8 mouse cellular contexts compared by ENCODE assay signal in genomic region chr8:107403038-107403781, GRCm38 (mm10). TPM values are rescaled to one million over a fixed set of nuclear protein-coding genes. Genes with fewer than 3 reads are reported as not detected.
A peak's percentile ranks its signal among the peaks of the same experiment; 100 is the strongest.
DNase-seq lines count a peak whose midpoint lies in the region; ATAC-seq lines count a peak whose summit lies in the region.

Nqo1 (minus strand) TSS chr8:107403206.

- WGBS in hindbrain, embryonic 11.5 days, result 18% methylated on average over 22 of the region's 22 CpGs
- WGBS in lung, embryonic 16.5 days, result 10% methylated on average over 22 of the region's 22 CpGs

- no peaks in the 10 kb centered on the region for H3K9me3 ChIP-seq in hindbrain, embryonic 11.5 days (ENCODE audit: control insufficient read depth, low read length)
- H3K9me3 ChIP-seq in lung, embryonic 16.5 days (ENCODE audit: control insufficient read depth, low read length), result no peaks in the 10 kb centered on the region

- H3K4me2 ChIP-seq in hindbrain, embryonic 11.5 days (replicated peaks; ENCODE audit: low read depth, low read length), result peak within 1 kb of the TSS; percentile 44
- H3K4me2 ChIP-seq in lung, embryonic 16.5 days (ENCODE audit: low read depth, low read length), result peak within 1 kb of the TSS; percentile 56

- DNase-seq in NIH3T3 (ENCODE audit: low read depth), result peak; percentile 98
- peak; percentile 74 for DNase-seq in cerebellum, postnatal 10 days
- peak; percentile 55 to 67 for DNase-seq in frontal cortex, postnatal 10 days (ENCODE audit: low spot score in 2 of 2)
- peak; percentile 80 for DNase-seq in hindbrain, embryonic 11.5 days (ENCODE audit: low spot score)
- DNase-seq in layer of hippocampus, adult 9-11 months, result peak; percentile 69
- DNase-seq in ovary, adult 18-20 months (ENCODE audit: low spot score), result peak; percentile 86
- DNase-seq in thymus, postnatal 0 days (ENCODE audit: low spot score), result peak; percentile 48

- no peaks in the 10 kb centered on the region for H3K27me3 ChIP-seq in hindbrain, embryonic 11.5 days (ENCODE audit: control insufficient read depth, insufficient read depth, low read length)
- no peaks in the 10 kb centered on the region for H3K27me3 ChIP-seq in lung, embryonic 16.5 days (ENCODE audit: control insufficient read depth, insufficient read depth, low read depth, low read length)

- H3K4me3 ChIP-seq in hindbrain, embryonic 11.5 days (ENCODE audit: low read depth, low read length), result peak within 1 kb of the TSS; percentile 15
- peak within 1 kb of the TSS; percentile 41 for H3K4me3 ChIP-seq in lung, embryonic 16.5 days (ENCODE audit: low read length)

- ATAC-seq in hindbrain, embryonic 11.5 days (ENCODE audit: low FRiP score), result peak; percentile 90
- ATAC-seq in lung, embryonic 16.5 days (ENCODE audit: low read depth), result peak; percentile 99

- no peak within 1 kb of the TSS; the same call in 1 of the 2 replicates for H3K9ac ChIP-seq in hindbrain, embryonic 11.5 days (ENCODE audit: low read depth, low read length)
- peak within 1 kb of the TSS; percentile 12 for H3K9ac ChIP-seq in lung, embryonic 16.5 days (ENCODE audit: low read length)

- H3K4me1 ChIP-seq in hindbrain, embryonic 11.5 days (replicated peaks; ENCODE audit: control insufficient read depth, insufficient read depth, low read length), result no peaks in the 10 kb centered on the region; the same call in 1 of the 2 replicates
- peaks cover 10% of the 10 kb centered on the region for H3K4me1 ChIP-seq in lung, embryonic 16.5 days (replicated peaks; ENCODE audit: control insufficient read depth, insufficient read depth, low read length)

- H3K36me3 ChIP-seq in hindbrain, embryonic 11.5 days (ENCODE audit: control insufficient read depth, insufficient read depth, low read length), result no peaks in the 10 kb centered on the region
- H3K36me3 ChIP-seq in lung, embryonic 16.5 days (ENCODE audit: control insufficient read depth, insufficient read depth, low read length), result no peaks in the 10 kb centered on the region

- H3K27ac ChIP-seq in hindbrain, embryonic 11.5 days (ENCODE audit: low read depth, low read length), result no peak within 1 kb of the TSS
- peak within 1 kb of the TSS; percentile 29; the same call in 1 of the 2 replicates for H3K27ac ChIP-seq in lung, embryonic 16.5 days (ENCODE audit: low read length)

RNA-seq across cellular contexts. Expression of gene Nqo1, which starts in this region (rescaled TPM):
- polyA plus RNA-seq in hindbrain, embryonic 11.5 days (2014; fragmentation: Nextera tagmentation; extraction: Ambion mirVana), result 5.5 and 7.7 TPM in 2 replicates
- 14.5 and 15.3 TPM in 2 replicates for polyA plus RNA-seq in lung, embryonic 16.5 days (2015; fragmentation: Nextera tagmentation; extraction: Ambion mirVana)
- 140 and 157 TPM in 2 replicates for polyA plus RNA-seq in thymus, postnatal 0 days (2015; fragmentation: Nextera tagmentation; extraction: Ambion mirVana)

Comparison
In these comparisons a context has a peak if more than half of its experiments do, and no peak if none do; other contexts are left out.
1. DNase-seq: peak in every context shown above with its lines; median percentile 98 in NIH3T3; 86 in ovary, adult 18-20 months; 80 in hindbrain, embryonic 11.5 days; 74 in cerebellum, postnatal 10 days; 69 in layer of hippocampus, adult 9-11 months; 61 in frontal cortex, postnatal 10 days; 48 in thymus, postnatal 0 days.